10 mouse cellular contexts compared by ENCODE assay signal in the genomic region with DNA sequence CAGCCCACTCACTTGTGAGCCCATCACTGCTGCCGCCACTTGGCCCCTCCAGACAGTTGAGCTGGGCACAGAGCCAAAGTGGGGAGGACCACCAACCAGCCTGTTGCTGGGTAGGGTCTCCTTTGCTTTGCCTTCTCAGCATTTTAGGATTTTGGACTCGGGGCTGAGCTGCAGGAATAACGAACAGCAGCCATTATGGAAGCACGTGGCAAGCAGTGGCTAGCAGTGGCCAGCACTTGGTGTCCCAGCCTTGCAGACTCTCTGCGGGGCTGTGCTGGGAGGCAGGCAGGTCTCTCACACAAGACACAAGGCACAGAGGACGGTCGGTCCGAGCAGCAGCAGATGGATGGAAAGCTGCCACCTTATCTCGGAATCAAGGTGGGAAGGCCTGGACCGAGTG. TPM values are rescaled to one million over a fixed set of nuclear protein-coding genes. Genes with fewer than 3 reads are reported as not detected.
DNase-seq lines count a peak whose midpoint lies in the region; ATAC-seq and TF ChIP-seq lines count a peak whose summit lies in the region.
"Had no signal": no experiment of that assay in that cellular context is flagged by ENCODE, and none has a peak within 500 bp of the region (broad histone marks: within the 10 kb centered on the region; RNA-seq: fewer than 3 reads in every experiment).

No protein-coding gene starts in this region.

- no peaks in the 10 kb centered on the region for H3K27me3 ChIP-seq in forebrain, embryonic 11.5 days (ENCODE audit: control insufficient read depth, insufficient read depth, low read length)
- H3K27me3 ChIP-seq in forebrain, embryonic 14.5 days (replicated peaks; ENCODE audit: control insufficient read depth, insufficient read depth, low read length) = no peaks in the 10 kb centered on the region
- H3K27me3 ChIP-seq in limb, embryonic 13.5 days = no peaks in the 10 kb centered on the region
- H3K27me3 ChIP-seq in limb, embryonic 10.5 days (ENCODE audit: low read depth, poor library complexity, severe bottlenecking) = no peaks in the 10 kb centered on the region
- H3K27me3 ChIP-seq in forebrain, embryonic 16.5 days (replicated peaks; ENCODE audit: control insufficient read depth, insufficient read depth, low read length) = no peaks in the 10 kb centered on the region
- H3K27me3 ChIP-seq in testis, adult 2 months (ENCODE audit: control insufficient read depth, insufficient read depth, low read length) = no peaks in the 10 kb centered on the region
- H3K27me3 ChIP-seq in thymus, adult 2 months (ENCODE audit: control insufficient read depth, insufficient read depth, low read length) = no peaks in the 10 kb centered on the region
- H3K27me3 ChIP-seq in liver, embryonic 11.5 days (replicated peaks; ENCODE audit: control insufficient read depth, insufficient read depth, low read length) = no peaks in the 10 kb centered on the region

- TF ChIP-seq CTCF in testis, adult 2 months (IDR thresholded peaks at IDR 0.05; ENCODE audit: control insufficient read depth, insufficient read depth, insufficient replicate concordance, low read depth, low read length) = no peak
- no peak for TF ChIP-seq CTCF in thymus, adult 2 months (IDR thresholded peaks at IDR 0.05; ENCODE audit: borderline replicate concordance, control insufficient read depth, extremely low read depth, insufficient read depth, low read length, poor library complexity)

- H3K4me3 ChIP-seq in forebrain, embryonic 11.5 days (ENCODE audit: low read depth, low read length) = no peak overlapping the region
- H3K4me3 ChIP-seq in forebrain, embryonic 14.5 days (ENCODE audit: low read depth, low read length) = no peak overlapping the region
- no peak overlapping the region for H3K4me3 ChIP-seq in limb, embryonic 13.5 days
- H3K4me3 ChIP-seq in limb, embryonic 10.5 days = no peak overlapping the region
- no peak overlapping the region for H3K4me3 ChIP-seq in forebrain, embryonic 16.5 days (replicated peaks; ENCODE audit: low read length)
- H3K4me3 ChIP-seq in testis, adult 2 months (ENCODE audit: control insufficient read depth, low read depth, low read length) = no peak overlapping the region
- no peak overlapping the region for H3K4me3 ChIP-seq in thymus, adult 2 months (ENCODE audit: control insufficient read depth, insufficient read depth, low read length)
- H3K4me3 ChIP-seq in liver, embryonic 11.5 days (ENCODE audit: low read depth, low read length) = no peak overlapping the region

- peaks cover 8% of the 10 kb centered on the region; the same call in 1 of the 2 replicates for H3K36me3 ChIP-seq in forebrain, embryonic 11.5 days (ENCODE audit: control insufficient read depth, insufficient read depth, low read length)
- H3K36me3 ChIP-seq in forebrain, embryonic 14.5 days (ENCODE audit: control insufficient read depth, insufficient read depth, low read length) = peaks cover 19% of the 10 kb centered on the region
- peaks cover 11% of the 10 kb centered on the region; the same call in 1 of the 2 replicates for H3K36me3 ChIP-seq in limb, embryonic 13.5 days
- H3K36me3 ChIP-seq in limb, embryonic 10.5 days = 0 out of 2 replicates have a peak, but pooled peaks cover 1% of the 10 kb centered on the region
- H3K36me3 ChIP-seq in forebrain, embryonic 16.5 days (ENCODE audit: control insufficient read depth, insufficient read depth) = no peaks in the 10 kb centered on the region; the same call in 1 of the 2 replicates
- no peaks in the 10 kb centered on the region for H3K36me3 ChIP-seq in testis, adult 2 months (ENCODE audit: control insufficient read depth, insufficient read depth, low read length)
- H3K36me3 ChIP-seq in thymus, adult 2 months (ENCODE audit: control insufficient read depth, insufficient read depth, low read length) = no peaks in the 10 kb centered on the region
- H3K36me3 ChIP-seq in liver, embryonic 11.5 days (ENCODE audit: control insufficient read depth, insufficient read depth, low read length) = no peaks in the 10 kb centered on the region

- H3K4me1 ChIP-seq in forebrain, embryonic 11.5 days (replicated peaks; ENCODE audit: control insufficient read depth, insufficient read depth, low read length) = peaks cover 3% of the 10 kb centered on the region
- peaks cover 29% of the 10 kb centered on the region for H3K4me1 ChIP-seq in forebrain, embryonic 14.5 days (ENCODE audit: control insufficient read depth, insufficient read depth, low read length)
- H3K4me1 ChIP-seq in limb, embryonic 13.5 days = peaks cover 17% of the 10 kb centered on the region
- peaks cover 7% of the 10 kb centered on the region; the same call in 1 of the 2 replicates for H3K4me1 ChIP-seq in limb, embryonic 10.5 days
- H3K4me1 ChIP-seq in forebrain, embryonic 16.5 days (replicated peaks; ENCODE audit: control insufficient read depth, insufficient read depth, low read length) = peaks cover 39% of the 10 kb centered on the region
- H3K4me1 ChIP-seq in testis, adult 2 months (ENCODE audit: control insufficient read depth, insufficient read depth, low read length) = peaks cover 2% of the 10 kb centered on the region
- 0 out of 2 replicates have a peak, but pooled peaks cover 2% of the 10 kb centered on the region for H3K4me1 ChIP-seq in thymus, adult 2 months (replicated peaks; ENCODE audit: control insufficient read depth, insufficient read depth, low read length)
- no peaks in the 10 kb centered on the region for H3K4me1 ChIP-seq in liver, embryonic 11.5 days (replicated peaks; ENCODE audit: control insufficient read depth, insufficient read depth, low read length)

- H3K27ac ChIP-seq in forebrain, embryonic 11.5 days (ENCODE audit: low read depth, low read length) = no peak overlapping the region
- H3K27ac ChIP-seq in forebrain, embryonic 14.5 days (ENCODE audit: low read depth, low read length) = no peak overlapping the region
- H3K27ac ChIP-seq in limb, embryonic 13.5 days = 0 out of 2 replicates have a peak overlapping the region, but pooled peaks have one; percentile 33
- H3K27ac ChIP-seq in limb, embryonic 10.5 days = no peak overlapping the region
- no peak overlapping the region for H3K27ac ChIP-seq in forebrain, embryonic 16.5 days (ENCODE audit: low read length)
- peak overlapping the region; percentile 65 for H3K27ac ChIP-seq in testis, adult 2 months (ENCODE audit: control insufficient read depth, insufficient read depth, low read depth, low read length)
- no peak overlapping the region for H3K27ac ChIP-seq in thymus, adult 2 months (ENCODE audit: control insufficient read depth, insufficient read depth, low read length)
- no peak overlapping the region for H3K27ac ChIP-seq in liver, embryonic 11.5 days (ENCODE audit: low read depth, low read length)

- H3K4me2 ChIP-seq in forebrain, embryonic 11.5 days (ENCODE audit: low read depth, low read length, severe bottlenecking) = no peak overlapping the region
- no peak overlapping the region for H3K4me2 ChIP-seq in forebrain, embryonic 14.5 days (ENCODE audit: low read length)
- H3K4me2 ChIP-seq in limb, embryonic 13.5 days (replicated peaks) = no peak overlapping the region
- no peak overlapping the region for H3K4me2 ChIP-seq in forebrain, embryonic 16.5 days (ENCODE audit: low read length)
- H3K4me2 ChIP-seq in liver, embryonic 11.5 days = no peak overlapping the region

- 77% methylated on average over 10 of the region's 10 CpGs for WGBS in forebrain, embryonic 11.5 days
- WGBS in forebrain, embryonic 14.5 days = 47% methylated on average over 10 of the region's 10 CpGs
- WGBS in limb, embryonic 13.5 days = 81% methylated on average over 10 of the region's 10 CpGs
- WGBS in limb, embryonic 10.5 days = 87% methylated on average over 10 of the region's 10 CpGs
- 44% methylated on average over 10 of the region's 10 CpGs for WGBS in forebrain, embryonic 16.5 days
- WGBS in thymus, adult 2 months = 95% methylated on average over 10 of the region's 10 CpGs
- WGBS in liver, embryonic 11.5 days = 71% methylated on average over 10 of the region's 10 CpGs

- no peaks in the 10 kb centered on the region for H3K9me3 ChIP-seq in forebrain, embryonic 11.5 days (ENCODE audit: control insufficient read depth, low read length)
- H3K9me3 ChIP-seq in forebrain, embryonic 14.5 days (replicated peaks; ENCODE audit: control insufficient read depth, low read length) = no peaks in the 10 kb centered on the region
- H3K9me3 ChIP-seq in limb, embryonic 13.5 days = no peaks in the 10 kb centered on the region
- no peaks in the 10 kb centered on the region for H3K9me3 ChIP-seq in limb, embryonic 10.5 days (replicated peaks)
- H3K9me3 ChIP-seq in forebrain, embryonic 16.5 days (ENCODE audit: control insufficient read depth, low read length) = no peaks in the 10 kb centered on the region
- no peaks in the 10 kb centered on the region for H3K9me3 ChIP-seq in liver, embryonic 11.5 days (ENCODE audit: control insufficient read depth, low read length)

- H3K9ac ChIP-seq in forebrain, embryonic 11.5 days (ENCODE audit: low read length) = no peak overlapping the region
- H3K9ac ChIP-seq in forebrain, embryonic 14.5 days (ENCODE audit: low read length) = no peak overlapping the region
- H3K9ac ChIP-seq in limb, embryonic 13.5 days = no peak overlapping the region
- H3K9ac ChIP-seq in forebrain, embryonic 16.5 days (replicated peaks; ENCODE audit: low read depth, low read length) = no peak overlapping the region
- no peak overlapping the region for H3K9ac ChIP-seq in liver, embryonic 11.5 days (ENCODE audit: low read depth, low read length)

- 0 out of 2 replicates have a peak, but pooled peaks have one; percentile 22 for ATAC-seq in forebrain, embryonic 11.5 days (replicated peaks; ENCODE audit: low FRiP score)
- no peak for ATAC-seq in forebrain, embryonic 14.5 days
- ATAC-seq in limb, embryonic 13.5 days (ENCODE audit: low FRiP score, low read depth) = no peak
- ATAC-seq in forebrain, embryonic 16.5 days = 0 out of 2 replicates have a peak, but pooled peaks have one; percentile 19
- ATAC-seq in liver, embryonic 11.5 days (replicated peaks; ENCODE audit: low FRiP score) = no peak

- TF ChIP-seq POLR2A in testis, adult 2 months (IDR thresholded peaks at IDR 0.05; ENCODE audit: control insufficient read depth, low read depth, low read length) = no peak
- TF ChIP-seq POLR2A in thymus, adult 2 months (IDR thresholded peaks at IDR 0.05; ENCODE audit: control insufficient read depth, extremely low read depth, insufficient read depth, low read length, poor library complexity) = no peak

- DNase-seq in forebrain, embryonic 11.5 days (ENCODE audit: low spot score) = no peak
- no peak for DNase-seq in forebrain, embryonic 14.5 days (ENCODE audit: low spot score)
- no peak for DNase-seq in limb, embryonic 10.5 days (ENCODE audit: low spot score)
- no peak for DNase-seq in thymus, adult 2 months
- DNase-seq in liver, embryonic 11.5 days (ENCODE audit: low spot score) = no peak
- DNase-seq: adrenal gland, adult 8-10 months; heart, postnatal 4 days had no signal

RNA-seq across cellular contexts. Expression of a gene that starts 31.4 kb away (rescaled TPM):
- 823 and 854 TPM in 2 replicates for polyA plus RNA-seq in forebrain, embryonic 11.5 days (2014; fragmentation: Nextera tagmentation; extraction: Ambion mirVana)
- 1,380 and 2,008 TPM in 2 replicates for polyA plus RNA-seq in forebrain, embryonic 14.5 days (2014; fragmentation: Nextera tagmentation; extraction: Ambion mirVana)
- polyA plus RNA-seq in limb, embryonic 13.5 days (2015; fragmentation: Nextera tagmentation; extraction: Ambion mirVana) = 173 and 179 TPM in 2 replicates
- 60.1 and 64.6 TPM in 2 replicates for polyA plus RNA-seq in limb, embryonic 10.5 days (2016; fragmentation: Nextera tagmentation; extraction: Ambion mirVana)
- 1,972 and 2,055 TPM in 2 replicates for polyA plus RNA-seq in forebrain, embryonic 16.5 days (2015; fragmentation: Nextera tagmentation; extraction: Ambion mirVana)
- 4.2 and 5.6 TPM in 2 replicates for polyA plus RNA-seq in testis, adult 2 months (2012; rRNA removed)
- polyA plus RNA-seq in thymus, adult 2 months (2012; rRNA removed) = 0.92 and 1.1 TPM in 2 replicates
- 32.6 and 39.6 TPM in 2 replicates for polyA plus RNA-seq in liver, embryonic 11.5 days (2014; fragmentation: Nextera tagmentation; extraction: Ambion mirVana)

Comparison
In these comparisons a context has a peak if more than half of its experiments do, and no peak if none do; other contexts are left out.
1. ATAC-seq: peak in forebrain, embryonic 11.5 days (single experiment) and forebrain, embryonic 16.5 days (single experiment); none in forebrain, embryonic 14.5 days (single experiment), limb, embryonic 13.5 days (single experiment) and liver, embryonic 11.5 days (single experiment).
2. H3K27ac ChIP-seq: peak in limb, embryonic 13.5 days (single experiment) and testis, adult 2 months (single experiment); none in forebrain, embryonic 11.5 days (single experiment), forebrain, embryonic 14.5 days (single experiment), limb, embryonic 10.5 days (single experiment), forebrain, embryonic 16.5 days (single experiment), thymus, adult 2 months (single experiment) and liver, embryonic 11.5 days (single experiment).